19 mouse cellular contexts compared by ENCODE assay signal in the genomic region with DNA sequence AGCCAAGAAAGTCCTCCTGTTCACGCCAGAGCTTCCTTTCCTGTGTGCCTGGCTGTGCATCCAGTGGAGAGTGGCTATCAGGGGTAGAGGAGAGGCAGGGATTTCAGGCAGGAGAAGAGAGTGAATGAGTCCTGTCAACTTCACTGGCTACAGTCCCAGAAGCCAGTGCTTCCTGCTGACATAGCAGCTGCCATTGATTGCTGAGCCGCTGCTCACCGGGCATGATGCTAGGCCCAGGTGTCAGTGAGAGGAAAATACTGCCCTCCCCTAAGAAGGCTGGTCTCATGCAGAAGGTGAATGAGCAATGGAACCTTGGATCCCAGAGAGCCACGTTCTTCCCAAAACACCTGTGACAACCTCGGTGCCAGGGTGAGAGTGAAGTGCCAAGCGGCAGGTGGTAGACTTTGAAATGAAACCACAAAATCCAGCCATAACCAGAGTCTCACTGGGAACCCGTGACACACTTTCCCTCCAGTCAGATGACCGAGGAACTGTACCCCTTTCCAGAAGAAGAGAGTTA. TPM values are rescaled to one million over a fixed set of nuclear protein-coding genes. Genes with fewer than 3 reads are reported as not detected.
A peak's percentile ranks its signal among the peaks of the same experiment; 100 is the strongest.
DNase-seq lines count a peak whose midpoint lies in the region; TF ChIP-seq lines count a peak whose summit lies in the region.
"Had no signal": no experiment of that assay in that cellular context is flagged by ENCODE, and none has a peak within 500 bp of the region (broad histone marks: within the 10 kb centered on the region; RNA-seq: fewer than 3 reads in every experiment).

No protein-coding gene starts in this region.

- intact Hi-C loops in left cerebral cortex, postnatal 4 days (cut with DNase I), result no loop called here
- intact Hi-C loops in left cerebral cortex, adult 2 months (cut with DNase I), result loop anchor here (10.0 kb wide), 1 partner anchor 272 kb away; no protein-coding TSS in a partner anchor

- no peak overlapping the region for H3K27ac ChIP-seq in left cerebral cortex, adult 2 months
- H3K27ac ChIP-seq: forebrain, embryonic 15.5 days; kidney, postnatal 0 days; midbrain, embryonic 15.5 days had no signal

- TF ChIP-seq CTCF in left cerebral cortex, adult 2 months (IDR thresholded peaks at IDR 0.05), result no peak

- DNase-seq in left cerebral cortex, postnatal 4 days, result peak; percentile 72
- no peak for DNase-seq in left cerebral cortex, adult 2 months (ENCODE audit: extremely low spot score in 1 of 2, low spot score in 2 of 2)
- peak; percentile 27 for DNase-seq in cerebellum, adult 11 months
- peak; percentile 88 to 92 for DNase-seq in cerebellum, postnatal 10 days
- DNase-seq in left cerebral cortex, adult 11 months (ENCODE audit: low spot score), result no peak
- DNase-seq in adrenal gland, postnatal 4 days (ENCODE audit: low spot score in 2 of 2), result no peak
- no peak for DNase-seq in heart, adult 8-10 months (ENCODE audit: low spot score)
- DNase-seq: adrenal gland, adult 8-10 months; heart, postnatal 36 days; kidney, adult 11 months; layer of hippocampus, postnatal 36 days; liver, postnatal 0 days; lung, postnatal 14 days; right cerebral cortex, postnatal 25 days had no signal

- H3K4me3 ChIP-seq in left cerebral cortex, adult 2 months, result no peak overlapping the region
- H3K4me3 ChIP-seq: erythroblast, embryonic 14.5 days; forebrain, embryonic 15.5 days; megakaryocyte, embryonic 14.5 days; midbrain, embryonic 15.5 days had no signal

RNA-seq across cellular contexts. Expression of a gene that starts 46.4 kb away (rescaled TPM):
- total RNA-seq in left cerebral cortex, postnatal 4 days (2021), result 10 to 100 TPM; 33.1 to 35.3 TPM
- total RNA-seq in left cerebral cortex, adult 2 months (2021), result 10 to 100 TPM; 37.5 to 39.2 TPM
- 100 to 1,000 TPM; 114 to 128 TPM for total RNA-seq in adrenal gland, postnatal 4 days (2021)
- total RNA-seq in heart, adult 8-10 months (2022), result 10 to 100 TPM; 43.2 to 48.3 (median 45.9) TPM

Comparison
In these comparisons a context has a peak if more than half of its experiments do, and no peak if none do; other contexts are left out.
1. DNase-seq: peak in left cerebral cortex, postnatal 4 days (single experiment), cerebellum, adult 11 months (single experiment) and cerebellum, postnatal 10 days (2 of 2); none in left cerebral cortex, adult 2 months (0 of 2), left cerebral cortex, adult 11 months (single experiment), adrenal gland, postnatal 4 days (0 of 2) and heart, adult 8-10 months (single experiment).